Mouse (Mus musculus) ES-E14 (cell line): ENCODE data around the gene Bsn.

Experiments used
- CHD2 ChIP-seq: IDR thresholded peaks from 2 replicates; pipeline ENCODE4 v1.6.1; 2014; ENCODE audit warnings: mild to moderate bottlenecking, low read depth, low read length, inconsistent platforms
- ZC3H11A ChIP-seq: IDR thresholded peaks from 2 replicates; pipeline ENCODE4 v1.6.1; 2012; ENCODE audit warnings: low read depth, mild to moderate bottlenecking, inconsistent platforms, low read length, borderline replicate concordance

DNA sequence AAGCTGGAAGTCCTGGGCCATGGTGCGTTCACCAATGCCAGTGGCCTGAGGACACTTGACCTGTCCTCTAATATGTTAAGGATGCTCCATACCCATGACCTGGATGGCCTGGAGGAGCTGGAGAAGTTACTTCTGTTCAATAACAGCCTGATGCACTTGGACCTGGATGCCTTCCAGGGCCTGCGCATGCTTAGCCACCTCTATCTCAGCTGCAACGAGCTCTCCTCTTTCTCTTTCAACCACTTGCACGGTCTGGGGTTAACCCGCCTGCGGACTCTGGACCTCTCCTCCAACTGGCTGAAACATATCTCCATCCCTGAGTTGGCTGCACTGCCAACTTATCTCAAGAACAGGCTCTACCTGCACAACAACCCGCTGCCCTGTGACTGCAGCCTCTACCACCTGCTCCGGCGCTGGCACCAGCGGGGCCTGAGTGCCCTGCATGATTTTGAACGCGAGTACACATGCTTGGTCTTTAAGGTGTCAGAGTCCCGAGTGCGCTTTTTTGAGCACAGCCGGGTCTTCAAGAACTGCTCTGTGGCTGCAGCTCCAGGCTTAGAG is 136.4 kb downstream of the Bsn start:
- no peak for TF ChIP-seq CHD2
- TF ChIP-seq ZC3H11A = no peak
